Mouse (Mus musculus) urinary bladder, adult 2 months (tissue): ENCODE measurements around the gene Rgs9. TPM values are rescaled to one million over a fixed set of nuclear protein-coding genes. Genes with fewer than 3 reads are reported as not detected.
"Not testable (repeated sequence)": the region's sequence is repeated elsewhere in the genome, so short reads cannot be mapped to it uniquely, and the experiment has no call there.

Source experiments
- DNase-seq: peaks from one replicate; pipeline ENCODE4 v3.0.0; 2022; ENCODE audit warnings: low spot score
- polyA plus RNA-seq: library from polyadenylated mRNA; depleted of rRNA; stranded (reverse); fragments of >200 nt; gene quantifications from 2 replicates; pipeline ENCODE4 v1.2.3, GENCODE M21; 2012; rRNA removed

Rgs9 gene
- polyA plus RNA-seq, result 1.8 and 1.9 TPM in 2 replicates

- DNase-seq, result peak; percentile 85
Observed at GRCm38 (mm10) chr11:109297710-109298375, at the start of gene Rgs9. Gene Rgs9, minus strand, starts transcription at chr11:109298129.

GRCm38 (mm10) chr11:109347242-109347959, 49.5 kb upstream of the Rgs9 start:
- peak; percentile 64 for DNase-seq

GRCm38 (mm10) chr11:109343991-109344599, 46.2 kb upstream of the Rgs9 start:
- DNase-seq, result no peak

DNA sequence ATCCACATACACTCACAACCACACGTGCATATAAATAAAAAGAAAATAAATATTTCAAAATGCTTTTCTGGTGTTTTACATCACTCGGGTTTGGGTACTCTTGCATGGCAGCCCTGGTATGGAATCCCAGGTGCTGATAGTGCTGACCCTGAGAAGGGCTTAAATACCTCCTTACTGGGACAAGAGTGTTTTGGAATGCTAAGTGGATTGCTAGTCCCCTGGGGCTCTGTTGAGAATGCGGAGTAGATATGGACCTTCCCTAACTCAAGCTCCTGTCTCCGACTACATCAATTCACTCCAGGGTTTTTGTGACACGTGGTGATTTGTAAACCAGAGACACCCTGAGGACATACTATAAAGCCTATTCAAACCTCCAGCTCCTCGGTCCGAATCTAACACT, 45.6 kb upstream of the Rgs9 start:
- DNase-seq, result no peak

- DNase-seq, result not testable (repeated sequence)
Observed at GRCm38 (mm10) chr11:109342666-109343065, 44.7 kb upstream of the Rgs9 start.

DNA sequence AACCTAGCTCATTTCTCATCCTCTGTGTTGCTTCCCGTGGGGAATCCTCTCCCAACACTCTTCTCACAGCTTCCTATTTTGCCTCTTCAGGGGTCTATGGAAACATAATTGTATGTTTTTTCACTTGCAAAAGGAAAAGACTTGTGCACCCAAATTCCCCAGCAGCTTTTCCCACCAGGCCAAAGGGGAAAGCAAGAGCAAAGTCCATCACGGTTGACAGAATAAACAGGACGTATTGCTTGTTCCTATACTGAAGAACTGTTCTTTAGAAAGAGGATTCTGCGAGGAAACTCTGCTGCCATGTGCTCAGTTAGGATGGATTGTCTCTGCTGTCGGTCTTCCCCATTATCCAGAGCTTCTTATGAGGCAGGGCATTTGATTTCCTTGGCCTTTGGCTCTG, 42.6 kb upstream of the Rgs9 start:
- no peak for DNase-seq

GRCm38 (mm10) chr11:109339155-109339938, 41.4 kb upstream of the Rgs9 start:
- no peak for DNase-seq

DNA sequence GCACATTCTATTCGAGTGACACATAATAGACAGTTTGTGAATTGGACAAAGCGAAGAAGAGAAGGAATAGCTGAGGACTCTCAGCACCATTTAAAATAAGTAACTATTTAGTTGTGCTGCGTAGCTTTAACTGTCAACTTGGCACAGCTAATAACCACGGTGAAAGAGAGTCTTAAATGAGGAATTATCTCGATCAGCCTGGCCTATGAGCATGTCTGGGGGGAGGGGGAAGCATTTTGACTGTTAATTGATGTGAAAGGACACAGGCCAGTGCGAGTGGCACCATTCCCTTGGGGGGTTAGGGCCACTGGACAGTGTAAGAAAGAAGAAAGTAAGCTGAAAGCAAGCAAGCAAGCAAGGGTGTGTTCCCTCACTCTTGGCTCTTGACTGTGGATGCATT, 38.0 kb upstream of the Rgs9 start:
- no peak for DNase-seq

DNA sequence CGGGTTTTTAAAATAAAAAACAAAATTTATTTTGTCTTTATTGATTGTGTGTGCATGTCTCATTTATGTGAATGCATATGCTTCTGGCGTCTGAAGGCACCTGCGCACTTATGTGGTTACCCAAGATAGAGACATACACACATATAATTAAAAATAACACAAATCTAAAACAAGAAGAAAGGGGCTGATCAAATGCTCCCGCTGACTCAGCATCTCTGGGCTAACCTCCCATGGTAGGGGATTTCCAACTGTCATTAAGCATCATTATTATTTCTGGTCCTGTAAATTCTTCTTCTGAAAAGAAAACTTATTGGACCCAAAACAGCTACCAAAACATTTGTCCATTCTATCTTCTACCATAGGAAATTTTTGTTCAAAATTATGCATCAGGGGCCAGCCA, 36.8 kb upstream of the Rgs9 start:
- DNase-seq, result no peak

DNA sequence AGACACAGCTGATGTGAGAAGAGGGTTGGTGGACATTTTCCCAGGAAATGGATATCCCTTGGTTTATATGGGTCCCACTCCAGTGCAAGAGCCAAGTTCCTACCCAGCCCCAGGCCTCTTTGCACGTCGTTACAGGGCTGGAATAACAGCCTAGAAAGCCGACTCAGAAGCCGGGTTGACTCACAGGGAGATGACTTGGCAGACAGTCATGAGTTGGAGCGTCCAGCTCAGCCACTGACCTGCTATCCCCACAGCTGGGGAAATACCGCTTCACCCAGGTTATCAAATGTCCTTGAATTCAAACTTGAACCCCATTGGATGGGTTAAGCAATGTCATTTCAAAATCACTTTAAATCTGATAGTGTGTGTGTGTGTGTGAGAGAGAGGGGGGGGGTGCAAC, 34.8 kb upstream of the Rgs9 start:
- DNase-seq, result no peak

DNA sequence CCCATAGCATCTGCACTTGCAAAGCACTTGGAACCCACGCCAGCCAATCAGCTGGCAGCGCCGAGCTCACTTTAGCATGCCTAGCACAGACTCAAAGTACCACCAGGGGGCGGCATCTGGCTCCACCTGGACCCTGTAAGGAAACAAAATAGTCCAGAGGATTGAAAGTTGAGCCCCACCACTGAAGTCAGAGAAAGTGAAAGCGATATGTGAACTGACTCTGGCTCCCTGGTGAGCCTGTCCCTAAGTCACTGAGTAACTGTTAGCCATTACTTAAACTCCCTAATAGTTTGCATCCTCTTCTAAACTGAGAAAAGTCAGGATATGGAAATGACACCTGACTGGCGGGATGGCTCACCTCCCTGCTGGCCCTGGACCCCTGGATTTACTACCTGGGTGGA, 33.5 kb upstream of the Rgs9 start:
- peak; percentile 76 for DNase-seq

- DNase-seq, result no peak
Observed at GRCm38 (mm10) chr11:109330706-109331393, 32.9 kb upstream of the Rgs9 start.

DNA sequence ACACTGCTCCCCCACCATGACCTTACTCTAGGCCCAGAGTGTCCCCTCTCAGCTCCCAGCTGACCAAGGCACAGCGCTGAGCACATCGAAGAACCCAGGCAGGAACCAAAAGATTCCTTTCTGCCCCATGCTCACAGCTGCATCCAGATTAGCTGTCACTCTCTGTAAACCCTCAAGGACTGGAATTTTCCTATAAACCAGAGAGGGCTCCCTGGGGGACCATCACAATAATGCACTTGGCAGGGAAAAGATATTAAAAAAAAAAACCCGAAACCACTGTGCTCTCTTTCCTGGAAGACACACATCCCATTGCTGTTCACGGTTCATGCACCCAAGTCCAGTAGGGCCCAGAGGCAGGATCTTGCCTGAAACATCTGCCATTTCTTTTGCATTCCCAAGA, 31.4 kb upstream of the Rgs9 start:
- DNase-seq, result no peak

- DNase-seq, result no peak
Observed at GRCm38 (mm10) chr11:109327952-109328351, 30.0 kb upstream of the Rgs9 start.

GRCm38 (mm10) chr11:109327381-109327780, 29.5 kb upstream of the Rgs9 start:
- DNase-seq, result no peak

DNA sequence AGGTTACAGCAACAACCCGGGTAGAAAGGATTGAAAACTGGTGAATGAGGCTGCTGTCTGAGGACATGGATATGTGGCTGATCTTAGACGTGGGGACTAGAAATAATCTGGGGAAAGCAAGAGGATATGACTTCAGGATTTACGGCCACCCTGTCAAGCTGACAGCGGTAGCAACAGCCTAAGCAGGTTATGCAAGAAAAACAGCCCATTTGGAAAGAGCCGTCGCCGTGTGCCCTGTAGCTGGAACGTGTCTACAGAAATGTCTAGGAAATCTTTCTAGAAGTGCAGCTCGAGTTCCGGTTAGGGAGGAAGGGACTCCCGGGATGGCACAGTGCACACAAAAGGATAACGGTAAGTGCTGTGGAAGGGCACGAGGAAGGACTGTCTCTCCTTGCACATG, 28.3 kb upstream of the Rgs9 start:
- DNase-seq, result no peak

DNA sequence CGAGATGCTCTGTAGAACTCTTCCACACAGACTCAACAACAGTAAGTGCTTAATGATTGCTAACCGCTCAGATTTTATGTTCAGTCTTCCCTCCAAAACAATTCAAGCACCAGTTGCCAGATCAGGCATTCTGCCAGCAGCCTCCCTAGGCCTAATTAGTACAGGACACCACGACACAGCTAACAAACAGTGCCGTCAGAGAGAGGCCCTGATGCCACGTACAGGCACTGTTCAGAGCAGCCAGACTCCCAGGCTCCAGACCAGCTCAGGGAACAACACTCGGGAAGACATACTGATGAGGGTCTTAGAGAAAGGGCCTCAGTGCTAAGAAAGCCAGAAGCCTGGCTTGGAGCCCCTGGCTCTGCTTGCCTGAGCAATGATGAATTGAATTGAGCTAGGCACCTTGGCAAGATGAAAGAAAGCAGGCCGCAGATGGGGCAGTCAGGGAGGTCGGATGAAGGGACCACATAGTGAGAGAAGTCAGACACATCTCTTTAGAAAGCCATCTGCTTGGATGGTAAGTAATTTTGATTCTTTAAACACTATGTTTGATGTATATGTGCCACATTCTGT, 22.5 kb upstream of the Rgs9 start:
- no peak for DNase-seq

DNA sequence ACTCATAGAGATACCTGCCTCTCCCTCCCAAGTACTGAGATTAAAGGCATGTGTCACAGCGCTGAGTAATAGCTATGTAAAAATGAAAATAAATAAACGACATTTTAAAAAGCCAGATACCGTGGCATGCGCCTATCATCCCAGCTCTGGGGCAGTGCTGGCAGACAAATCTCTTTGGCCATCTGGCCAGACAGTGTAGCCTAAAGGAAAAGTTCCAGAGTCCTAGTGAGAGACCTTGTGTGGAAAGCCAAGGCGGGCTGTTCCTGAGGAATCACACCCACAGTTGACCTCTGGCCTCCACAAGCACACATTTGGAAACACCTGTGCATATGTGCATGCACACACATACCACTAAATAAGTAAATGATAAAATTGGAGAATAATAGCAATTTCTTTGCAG, 22.0 kb upstream of the Rgs9 start:
- DNase-seq, result no peak

DNA sequence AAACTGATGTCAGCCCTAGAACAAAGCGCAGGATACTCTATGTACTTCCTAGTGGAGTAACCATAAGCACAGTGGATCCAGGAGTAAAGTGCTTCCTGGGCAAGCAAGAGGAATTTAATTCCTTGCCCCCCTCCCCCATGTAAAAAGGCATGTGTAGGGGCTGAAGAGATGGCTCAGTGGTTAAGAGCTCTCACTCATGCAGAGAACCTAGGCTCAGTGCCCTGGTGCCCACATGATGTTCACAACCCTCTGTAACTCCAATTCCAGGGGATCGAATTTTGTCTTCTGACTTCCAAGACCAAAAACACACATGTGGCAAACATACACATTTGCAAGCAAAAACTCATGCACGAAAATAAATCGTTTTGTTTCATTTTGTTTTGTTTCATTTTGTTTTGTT, 21.5 kb upstream of the Rgs9 start:
- no peak for DNase-seq

DNA sequence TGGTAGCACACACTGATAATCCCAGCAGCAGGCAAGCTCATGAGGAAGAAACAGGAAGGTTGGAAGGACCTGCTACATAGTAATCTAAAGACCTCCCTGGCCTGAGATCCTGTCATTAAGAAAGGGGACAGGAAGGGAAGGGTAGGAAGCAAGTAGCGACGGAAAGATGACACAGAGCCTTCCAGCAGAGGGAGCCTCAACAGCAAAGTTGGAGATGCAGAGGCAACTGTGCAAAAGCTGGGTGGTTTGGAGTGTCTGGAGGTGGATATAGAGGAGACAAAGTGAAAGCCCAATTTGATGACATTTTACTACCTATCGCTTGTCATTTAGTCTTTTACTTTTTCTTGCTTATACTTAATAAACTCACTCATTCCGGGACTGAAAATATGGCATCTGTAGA, 19.0 kb upstream of the Rgs9 start:
- DNase-seq, result no peak

DNA sequence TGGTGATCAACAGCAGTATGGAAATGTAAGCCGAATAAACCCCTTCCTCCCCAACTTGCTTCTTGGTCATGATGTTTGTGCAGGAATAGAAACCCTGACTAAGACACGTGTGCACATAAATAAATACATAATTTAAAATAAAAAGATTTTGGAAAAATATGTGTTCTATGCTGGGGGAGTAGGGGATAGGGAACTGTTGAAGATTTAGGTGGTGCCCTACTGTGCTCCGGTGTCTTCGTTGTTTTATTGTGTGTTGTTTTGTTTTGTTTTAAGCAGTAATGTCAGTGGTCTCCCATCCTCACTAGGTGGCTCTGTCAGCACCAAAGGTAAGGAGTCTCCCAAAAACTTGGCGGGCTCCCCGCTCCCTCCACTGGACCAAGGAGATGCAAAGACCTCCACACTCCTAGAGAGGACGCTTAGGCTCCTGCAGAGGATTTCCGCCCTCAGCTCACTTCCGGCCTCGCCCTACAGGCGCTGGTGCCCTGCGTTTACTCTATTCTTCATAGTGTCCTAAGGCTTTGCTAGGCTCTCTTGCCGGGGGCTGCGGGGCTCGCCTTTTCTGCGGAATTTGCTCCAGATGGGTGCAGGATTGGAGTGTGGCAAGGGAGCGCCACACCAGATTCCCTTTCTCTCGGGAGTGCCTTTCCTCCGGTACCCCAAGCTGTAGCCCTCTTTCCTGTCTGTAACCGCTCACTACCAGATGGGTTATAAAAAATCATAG, 14.1 kb upstream of the Rgs9 start:
- DNase-seq, result peak; percentile 57
